Mouse (Mus musculus): ENCODE measurements around the gene Adcy1.

DNA sequence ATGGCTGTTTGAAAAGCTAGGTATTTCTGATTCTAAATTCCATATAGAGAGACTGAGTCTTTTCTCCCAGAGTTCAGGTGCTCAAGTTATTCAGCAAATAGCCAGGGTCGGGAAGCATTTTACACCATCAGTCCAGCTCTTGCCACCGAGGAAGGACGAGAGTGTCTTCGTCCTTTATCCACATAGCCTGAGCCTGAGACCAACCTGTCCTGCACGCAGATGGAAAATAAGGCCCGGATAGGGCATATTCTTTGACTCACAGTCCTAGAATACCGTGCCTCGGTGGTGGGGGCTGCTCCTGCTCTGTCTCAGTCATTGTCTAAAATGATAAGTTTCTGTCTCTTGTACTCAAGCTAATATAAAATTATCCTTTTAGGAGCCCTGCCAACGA lies 137.1 kb downstream of the Adcy1 start:
- TF ChIP-seq EP300 (IDR thresholded peaks at IDR 0.05; ENCODE audit: insufficient read depth, low read depth, low read length) (no peak), CTCF (IDR thresholded peaks at IDR 0.05) (no peak)

All from heart, adult 2 months (tissue).